24 mouse cellular contexts compared by ENCODE assay signal in the genomic region with DNA sequence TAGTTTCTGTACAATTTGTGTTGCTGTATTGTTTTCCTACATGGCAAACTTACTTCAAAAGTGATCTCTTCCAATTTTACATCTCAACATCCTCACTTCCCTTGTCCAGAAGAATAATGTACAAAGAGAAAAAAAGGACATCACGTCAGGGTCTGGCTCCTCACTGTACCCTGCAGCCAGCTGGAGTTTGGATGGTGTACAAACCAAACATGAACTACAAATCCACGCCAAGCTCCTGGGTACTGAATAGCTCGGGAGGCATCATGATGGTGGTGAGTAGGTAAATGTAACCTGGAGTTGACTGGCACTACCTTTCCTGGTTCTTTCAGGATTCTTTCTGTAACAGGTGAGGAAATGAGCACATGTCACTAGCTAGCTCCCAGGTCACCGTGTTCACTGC. TPM values are rescaled to one million over a fixed set of nuclear protein-coding genes. Genes with fewer than 3 reads are reported as not detected.
"Had no signal": no experiment of that assay in that cellular context is flagged by ENCODE, and none has a peak within 500 bp of the region (broad histone marks: within the 10 kb centered on the region; RNA-seq: fewer than 3 reads in every experiment).

No protein-coding gene starts in this region.

- DNase-seq: gastrocnemius, postnatal 14 days; gastrocnemius, postnatal 36 days; heart, adult 18-20 months; heart, postnatal 14 days; heart, postnatal 36 days; kidney, adult 18-20 months; kidney, postnatal 14 days; layer of hippocampus, adult 9-11 months; layer of hippocampus, postnatal 36 days; left cerebral cortex, postnatal 4 days had no signal

- H3K4me3 ChIP-seq: heart, embryonic 10.5 days; heart, embryonic 13.5 days; heart, embryonic 15.5 days; hindbrain, embryonic 13.5 days; hindbrain, embryonic 15.5 days; kidney, embryonic 15.5 days; limb, embryonic 13.5 days; limb, embryonic 15.5 days; liver, embryonic 12.5 days had no signal

- H3K9ac ChIP-seq: heart, embryonic 13.5 days; heart, embryonic 15.5 days; hindbrain, embryonic 13.5 days; hindbrain, embryonic 15.5 days; kidney, embryonic 15.5 days; limb, embryonic 13.5 days; limb, embryonic 15.5 days; liver, embryonic 12.5 days; liver, embryonic 14.5 days had no signal

- H3K4me1 ChIP-seq: heart, embryonic 10.5 days; heart, embryonic 13.5 days; heart, embryonic 15.5 days; hindbrain, embryonic 13.5 days; hindbrain, embryonic 15.5 days; kidney, embryonic 15.5 days; limb, embryonic 13.5 days; limb, embryonic 15.5 days; liver, embryonic 12.5 days had no signal

- H3K27me3 ChIP-seq: heart, embryonic 13.5 days; heart, embryonic 15.5 days; hindbrain, embryonic 13.5 days; hindbrain, embryonic 15.5 days; kidney, embryonic 15.5 days; limb, embryonic 13.5 days; limb, embryonic 15.5 days; liver, embryonic 12.5 days had no signal

- ATAC-seq: hindbrain, postnatal 0 days; intestine, embryonic 16.5 days; liver, embryonic 12.5 days had no signal

- H3K27ac ChIP-seq: heart, embryonic 10.5 days; heart, embryonic 13.5 days; heart, embryonic 15.5 days; hindbrain, embryonic 13.5 days; hindbrain, embryonic 15.5 days; hindbrain, postnatal 0 days; kidney, embryonic 15.5 days; kidney, postnatal 0 days; limb, embryonic 13.5 days; limb, embryonic 15.5 days; liver, embryonic 12.5 days; liver, embryonic 14.5 days had no signal

- H3K9me3 ChIP-seq: heart, embryonic 10.5 days; heart, embryonic 13.5 days; heart, embryonic 15.5 days; hindbrain, embryonic 13.5 days; hindbrain, embryonic 15.5 days; limb, embryonic 13.5 days; limb, embryonic 15.5 days; liver, embryonic 12.5 days had no signal

- H3K4me2 ChIP-seq: heart, embryonic 13.5 days; heart, embryonic 15.5 days; hindbrain, embryonic 13.5 days; hindbrain, embryonic 15.5 days; kidney, embryonic 15.5 days; limb, embryonic 13.5 days; limb, embryonic 15.5 days; liver, embryonic 12.5 days had no signal

RNA-seq across cellular contexts. Expression of a gene that starts 43.7 kb away (rescaled TPM):
- polyA plus RNA-seq: liver, adult 2 months had no signal
